Comparison of ENCODE assay signal across 9 mouse cellular contexts in the genomic region with DNA sequence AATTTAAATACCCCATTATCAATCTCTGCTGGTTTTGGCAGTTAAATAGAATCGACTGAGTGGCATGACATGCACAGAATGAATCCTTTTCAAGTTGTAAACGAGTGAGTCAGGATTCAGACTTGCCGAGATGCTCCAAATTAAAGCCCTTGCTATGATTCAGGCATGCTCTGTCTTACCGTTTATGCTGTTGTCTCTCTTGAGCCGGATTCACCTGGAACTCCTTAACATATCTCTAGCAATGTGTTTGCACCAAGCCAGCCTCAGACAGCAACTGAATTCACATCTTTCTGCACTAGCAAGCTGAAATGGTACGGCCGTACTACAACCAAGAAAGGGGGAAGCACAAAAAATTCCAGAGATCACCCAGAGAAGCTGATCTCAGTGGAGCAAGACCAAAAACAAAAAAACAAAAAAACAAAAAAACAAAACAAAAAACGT.
DNase-seq lines count a peak whose midpoint lies in the region; ATAC-seq lines count a peak whose summit lies in the region.
"Had no signal": no experiment of that assay in that cellular context is flagged by ENCODE, and none has a peak within 500 bp of the region (broad histone marks: within the 10 kb centered on the region; RNA-seq: fewer than 3 reads in every experiment).

No protein-coding gene starts in this region.

- intact Hi-C loops in heart, postnatal 36 days (cut with DNase I), result loop anchor here (5.0 kb wide), 1 partner anchor 217 kb away; no protein-coding TSS in a partner anchor

- no peak for DNase-seq in heart, postnatal 36 days
- peak; percentile 50 for DNase-seq in hindbrain, embryonic 14.5 days (ENCODE audit: low spot score)
- DNase-seq in ovary, postnatal 36 days (ENCODE audit: low spot score), result no peak
- DNase-seq in lung, postnatal 25 days (ENCODE audit: low spot score), result no peak
- DNase-seq in urinary bladder, adult 2 months (ENCODE audit: low spot score), result no peak
- DNase-seq: liver, embryonic 13.5 days had no signal

- no peak overlapping the region for H3K27ac ChIP-seq in heart, embryonic 14.5 days (replicated peaks in 1 of 2; ENCODE audit: control insufficient read depth in 1 of 2, insufficient read depth in 1 of 2, low read depth in 2 of 2, low read length in 2 of 2)
- no peak overlapping the region for H3K27ac ChIP-seq in brown adipose tissue, adult 24 weeks (replicated peaks; ENCODE audit: low read depth, low read length)
- H3K27ac ChIP-seq in hindbrain, embryonic 14.5 days, result peak overlapping the region; percentile 76
- H3K27ac ChIP-seq in midbrain, embryonic 16.5 days (ENCODE audit: low read length), result peak overlapping the region; percentile 84
- H3K27ac ChIP-seq: liver, embryonic 13.5 days had no signal

- H3K4me3 ChIP-seq in heart, embryonic 14.5 days (ENCODE audit: control insufficient read depth in 1 of 2, insufficient read depth in 1 of 2, low read depth in 1 of 2, low read length in 2 of 2), result no peak overlapping the region
- H3K4me3 ChIP-seq in brown adipose tissue, adult 24 weeks (ENCODE audit: insufficient read depth, low read depth, low read length), result peak overlapping the region; percentile 8; the same call in 1 of the 2 replicates
- H3K4me3 ChIP-seq in hindbrain, embryonic 14.5 days (replicated peaks; ENCODE audit: low read length), result peak overlapping the region; percentile 26
- H3K4me3 ChIP-seq in midbrain, embryonic 16.5 days (ENCODE audit: low read depth, low read length), result peak overlapping the region; percentile 37
- H3K4me3 ChIP-seq: liver, embryonic 13.5 days had no signal

- peak overlapping the region; percentile 34 for H3K4me2 ChIP-seq in heart, embryonic 14.5 days (ENCODE audit: low read length)
- peak overlapping the region; percentile 49 for H3K4me2 ChIP-seq in hindbrain, embryonic 14.5 days (replicated peaks)
- peak overlapping the region; percentile 54 for H3K4me2 ChIP-seq in midbrain, embryonic 16.5 days (ENCODE audit: low read length)
- H3K4me2 ChIP-seq: liver, embryonic 13.5 days had no signal

- H3K9ac ChIP-seq in heart, embryonic 14.5 days (ENCODE audit: low read length), result no peak overlapping the region
- peak overlapping the region; percentile 52 for H3K9ac ChIP-seq in hindbrain, embryonic 14.5 days
- H3K9ac ChIP-seq in midbrain, embryonic 16.5 days (ENCODE audit: low read depth, low read length), result peak overlapping the region; percentile 62
- H3K9ac ChIP-seq: liver, embryonic 13.5 days had no signal

- H3K9me3 ChIP-seq in heart, embryonic 14.5 days (ENCODE audit: control insufficient read depth, low read length), result no peaks in the 10 kb centered on the region
- H3K9me3 ChIP-seq in hindbrain, embryonic 14.5 days (ENCODE audit: control insufficient read depth, low read length), result no peaks in the 10 kb centered on the region
- no peaks in the 10 kb centered on the region for H3K9me3 ChIP-seq in midbrain, embryonic 16.5 days (replicated peaks; ENCODE audit: control insufficient read depth, low read length, poor library complexity, severe bottlenecking)
- H3K9me3 ChIP-seq: liver, embryonic 13.5 days had no signal

- WGBS in heart, embryonic 14.5 days, result 20% methylated on average over 8 of the region's 8 CpGs
- 11% methylated on average over 8 of the region's 8 CpGs for WGBS in hindbrain, embryonic 14.5 days
- WGBS in midbrain, embryonic 16.5 days, result 6% methylated on average over 8 of the region's 8 CpGs

- no peaks in the 10 kb centered on the region for H3K36me3 ChIP-seq in heart, embryonic 14.5 days (ENCODE audit: control insufficient read depth, insufficient read depth, low read length)
- H3K36me3 ChIP-seq in hindbrain, embryonic 14.5 days (replicated peaks; ENCODE audit: control insufficient read depth, insufficient read depth), result no peaks in the 10 kb centered on the region
- H3K36me3 ChIP-seq in midbrain, embryonic 16.5 days (ENCODE audit: control insufficient read depth, insufficient read depth, low read length), result no peaks in the 10 kb centered on the region
- H3K36me3 ChIP-seq: liver, embryonic 13.5 days had no signal

- no peak for ATAC-seq in heart, embryonic 14.5 days (ENCODE audit: insufficient number of reproducible peaks, insufficient read depth, low FRiP score, low read depth)
- peak; percentile 36; the same call in 1 of the 2 replicates for ATAC-seq in hindbrain, embryonic 14.5 days (ENCODE audit: low FRiP score)
- ATAC-seq in midbrain, embryonic 16.5 days, result peak; percentile 73

- H3K27me3 ChIP-seq in heart, embryonic 14.5 days (ENCODE audit: control insufficient read depth, insufficient read depth, low read length), result no peaks in the 10 kb centered on the region
- H3K27me3 ChIP-seq in hindbrain, embryonic 14.5 days (ENCODE audit: control insufficient read depth, insufficient read depth, low read length), result no peaks in the 10 kb centered on the region
- no peaks in the 10 kb centered on the region for H3K27me3 ChIP-seq in midbrain, embryonic 16.5 days (ENCODE audit: control insufficient read depth, insufficient read depth, low read depth, low read length)
- H3K27me3 ChIP-seq: liver, embryonic 13.5 days had no signal

- H3K4me1 ChIP-seq in heart, embryonic 14.5 days (ENCODE audit: control insufficient read depth in 2 of 2, insufficient read depth in 2 of 2, low read length in 2 of 2), result peaks cover 10 to 27% of the 10 kb centered on the region in 2 experiments
- peaks cover 10% of the 10 kb centered on the region; the same call in 1 of the 2 replicates for H3K4me1 ChIP-seq in brown adipose tissue, adult 24 weeks (ENCODE audit: control insufficient read depth, insufficient read depth, insufficient read length, low read length)
- H3K4me1 ChIP-seq in hindbrain, embryonic 14.5 days (replicated peaks; ENCODE audit: control insufficient read depth, insufficient read depth, low read length), result peaks cover 16% of the 10 kb centered on the region; the same call in 1 of the 2 replicates
- H3K4me1 ChIP-seq in midbrain, embryonic 16.5 days (ENCODE audit: control insufficient read depth, insufficient read depth, low read length), result peaks cover 9% of the 10 kb centered on the region; the same call in 1 of the 2 replicates

Comparison
In these comparisons a context has a peak if more than half of its experiments do, and no peak if none do; other contexts are left out.
1. H3K27ac ChIP-seq: peak in hindbrain, embryonic 14.5 days (single experiment) and midbrain, embryonic 16.5 days (single experiment); none in heart, embryonic 14.5 days (0 of 2) and brown adipose tissue, adult 24 weeks (single experiment).
2. H3K4me3 ChIP-seq: peak in brown adipose tissue, adult 24 weeks (single experiment), hindbrain, embryonic 14.5 days (single experiment) and midbrain, embryonic 16.5 days (single experiment); none in heart, embryonic 14.5 days (0 of 2).
3. Peak in every context shown above with its lines, with median percentiles within 50 percentile points of each other: H3K4me2 ChIP-seq.